Mouse (Mus musculus): Measurements from ENCODE around the gene Gm45234.

GRCm38 (mm10) chr6:124791911-124792310 is 36.1 kb upstream of the Gm45234 start:
- no peak for TF ChIP-seq POLR2A (IDR thresholded peaks at IDR 0.05; ENCODE audit: insufficient read length, low read depth)
- no peak for TF ChIP-seq REST (IDR thresholded peaks at IDR 0.05; ENCODE audit: insufficient read depth, insufficient read length)
- no peak for TF ChIP-seq SRF (IDR thresholded peaks at IDR 0.05; ENCODE audit: control insufficient read depth, insufficient read length, low read depth)
- no peak for TF ChIP-seq CEBPB (IDR thresholded peaks at IDR 0.05; ENCODE audit: insufficient read depth, poor library complexity, severe bottlenecking)
- no peak for TF ChIP-seq MYOG (IDR thresholded peaks at IDR 0.05; ENCODE audit: control insufficient read depth in 1 of 3, insufficient read depth in 1 of 3, insufficient read length in 2 of 3, low read depth in 2 of 3)
- TF ChIP-seq POLR2AphosphoS2 (IDR thresholded peaks at IDR 0.05; ENCODE audit: insufficient read length, low read depth), result no peak
- TF ChIP-seq USF1 (IDR thresholded peaks at IDR 0.05; ENCODE audit: low read depth), result no peak
- TF ChIP-seq MAX (IDR thresholded peaks at IDR 0.05; ENCODE audit: low read depth), result no peak
- TF ChIP-seq E2F4 (IDR thresholded peaks at IDR 0.05; ENCODE audit: insufficient read depth), result no peak
- TF ChIP-seq MYOD1 (IDR thresholded peaks at IDR 0.05; ENCODE audit: control insufficient read depth in 1 of 3, insufficient read length in 2 of 3, low read depth in 2 of 3), result no peak

Measured in myocyte (in vitro differentiated cells).